Mouse (Mus musculus): ENCODE measurements around the gene Eif2b4. TPM values are rescaled to one million over a fixed set of nuclear protein-coding genes. Genes with fewer than 3 reads are reported as not detected.

Eif2b4 gene
- total RNA-seq, 1 experiment = 76.8 TPM

DNA sequence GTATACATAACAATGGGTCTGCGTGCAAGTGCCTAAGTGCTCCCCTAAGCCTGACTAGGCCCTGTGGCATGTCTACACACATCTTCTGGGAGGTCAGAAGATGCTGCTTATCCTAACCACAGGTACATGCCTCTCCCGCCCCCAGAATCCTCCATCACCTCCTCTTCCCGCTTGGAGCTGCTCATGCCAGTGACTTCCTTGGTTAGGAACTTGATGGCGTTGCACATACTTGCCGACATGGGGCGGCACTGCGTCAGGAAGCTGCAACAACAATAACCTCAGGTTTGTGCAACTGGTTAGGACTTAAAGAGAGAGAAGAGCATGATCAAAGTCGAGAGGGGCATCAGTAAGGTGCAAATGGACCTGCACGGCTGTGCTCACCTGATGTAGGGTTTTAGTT, 3.0 kb downstream of the Eif2b4 start:
- Histone ChIP-seq H3K4me1 (ENCODE audit: control insufficient read depth in 2 of 2, insufficient read depth in 2 of 2, low read length in 2 of 2, poor library complexity in 1 of 2) (peaks cover 6 to 9% of the 10 kb centered on the region in 2 experiments), H3K9ac (ENCODE audit: insufficient read depth, low read depth, low read length, poor library complexity, severe bottlenecking) (no peak overlapping the region), H3K36me3 (ENCODE audit: control insufficient read depth, insufficient read depth, low read length, poor library complexity, severe bottlenecking) (peaks cover 27% of the 10 kb centered on the region), H3K9me3 (ENCODE audit: control insufficient read depth, insufficient read depth, low read depth, low read length) (no peaks in the 10 kb centered on the region), H3K4me3 (ENCODE audit: insufficient read depth in 1 of 2, low read depth in 1 of 2, low read length in 2 of 2, poor library complexity in 1 of 2, severe bottlenecking in 1 of 2) (no peak overlapping the region), H3K27ac (ENCODE audit: insufficient read depth, low read depth, low read length, poor library complexity, severe bottlenecking) (no peak overlapping the region)
- TF ChIP-seq ZNF384 (IDR thresholded peaks at IDR 0.05; ENCODE audit: low read depth, low read length) (no peak), HCFC1 (IDR thresholded peaks at IDR 0.05; ENCODE audit: borderline replicate concordance, insufficient read depth, low read length) (no peak), MAFK (IDR thresholded peaks at IDR 0.05; ENCODE audit: insufficient read depth, low read depth, low read length) (no peak), ZC3H11A (IDR thresholded peaks at IDR 0.05; ENCODE audit: borderline replicate concordance, low read depth, low read length) (no peak), CHD2 (IDR thresholded peaks at IDR 0.05; ENCODE audit: low read depth, low read length) (no peak)
- DNase-seq (ENCODE audit: low read depth, low spot score) = no peak
- in situ Hi-C loops (cut with MboI; ENCODE audit: low sequenced_read_pairs in 2 of 2, unreplicated experiment in 2 of 2) = no loop called here

DNA sequence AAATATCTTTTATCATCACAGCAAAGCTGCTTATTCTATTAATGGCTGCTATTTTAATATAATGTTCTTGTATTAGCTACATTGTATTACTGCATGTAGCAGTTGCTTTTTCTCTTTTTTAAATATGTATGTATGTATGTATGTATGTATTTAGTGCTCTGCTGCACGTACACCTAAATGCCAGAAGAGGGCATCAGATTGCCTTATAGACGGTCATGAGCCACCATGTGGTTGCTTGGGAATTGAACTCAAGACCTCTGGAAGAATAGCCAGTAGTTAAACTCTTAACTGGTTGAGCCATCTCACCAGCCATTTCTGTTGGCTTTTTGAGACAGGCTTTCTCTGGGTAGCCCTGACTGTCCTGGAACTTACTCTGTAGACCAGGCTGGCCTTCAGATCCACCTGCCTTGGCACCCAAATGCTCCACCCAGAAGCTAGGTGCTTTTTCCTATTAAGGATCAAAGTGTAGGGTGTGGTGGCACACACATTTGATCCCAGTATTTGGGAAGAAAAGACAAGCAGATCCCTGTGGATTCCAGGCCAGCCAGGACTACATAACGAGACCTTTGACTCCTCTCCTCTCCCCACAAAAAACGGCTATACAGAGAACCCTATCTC, 4.9 kb downstream of the Eif2b4 start:
- Histone ChIP-seq H3K9me3 (ENCODE audit: control insufficient read depth, insufficient read depth, low read depth, low read length) (no peaks in the 10 kb centered on the region), H3K27ac (ENCODE audit: insufficient read depth, low read depth, low read length, poor library complexity, severe bottlenecking) (no peak overlapping the region), H3K4me1 (ENCODE audit: control insufficient read depth in 2 of 2, insufficient read depth in 2 of 2, low read length in 2 of 2, poor library complexity in 1 of 2) (peaks cover 0 to 2% of the 10 kb centered on the region in 2 experiments; a peak in 2 of 4 replicates), H3K9ac (ENCODE audit: insufficient read depth, low read depth, low read length, poor library complexity, severe bottlenecking) (no peak overlapping the region), H3K4me3 (ENCODE audit: insufficient read depth in 1 of 2, low read depth in 1 of 2, low read length in 2 of 2, poor library complexity in 1 of 2, severe bottlenecking in 1 of 2) (no peak overlapping the region), H3K36me3 (ENCODE audit: control insufficient read depth, insufficient read depth, low read length, poor library complexity, severe bottlenecking) (peaks cover 27% of the 10 kb centered on the region)
- peak; percentile 13 for DNase-seq (ENCODE audit: low read depth, low spot score)
- no peak; the same call in 1 of the 2 replicates for TF ChIP-seq ZC3H11A (IDR thresholded peaks at IDR 0.05; ENCODE audit: borderline replicate concordance, low read depth, low read length)
- TF ChIP-seq MAFK (IDR thresholded peaks at IDR 0.05; ENCODE audit: insufficient read depth, low read depth, low read length) = no peak
- no peak for TF ChIP-seq HCFC1 (IDR thresholded peaks at IDR 0.05; ENCODE audit: borderline replicate concordance, insufficient read depth, low read length)
- no peak for TF ChIP-seq CHD2 (IDR thresholded peaks at IDR 0.05; ENCODE audit: low read depth, low read length)
- TF ChIP-seq ZNF384 (IDR thresholded peaks at IDR 0.05; ENCODE audit: low read depth, low read length) = no peak
- in situ Hi-C loops (cut with MboI; ENCODE audit: low sequenced_read_pairs in 2 of 2, unreplicated experiment in 2 of 2) = no loop called here

DNA sequence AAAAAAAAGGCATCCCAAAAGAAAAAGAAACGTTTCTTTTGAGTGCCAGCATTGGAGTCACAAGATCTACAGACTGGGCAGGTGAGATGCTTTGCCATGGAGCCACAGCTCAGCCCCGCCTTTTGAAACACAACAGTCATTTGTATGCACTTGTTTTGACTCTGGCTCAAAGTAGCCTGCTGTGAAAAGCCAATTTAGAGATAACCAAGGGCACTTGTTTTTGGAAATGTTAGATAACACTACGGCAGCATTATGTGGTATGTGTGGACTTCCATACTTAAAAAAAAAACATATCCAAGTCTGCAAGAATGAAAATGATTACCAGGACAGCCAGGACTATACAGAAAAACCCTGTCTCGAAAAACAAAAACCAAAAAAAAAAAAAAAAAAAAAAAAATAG, 9.6 kb downstream of the Eif2b4 start:
- no peak for DNase-seq (ENCODE audit: low read depth, low spot score)
- Histone ChIP-seq H3K36me3 (ENCODE audit: control insufficient read depth, insufficient read depth, low read length, poor library complexity, severe bottlenecking) (peaks cover 7% of the 10 kb centered on the region), H3K9ac (ENCODE audit: insufficient read depth, low read depth, low read length, poor library complexity, severe bottlenecking) (no peak overlapping the region), H3K9me3 (ENCODE audit: control insufficient read depth, insufficient read depth, low read depth, low read length) (no peaks in the 10 kb centered on the region), H3K27ac (ENCODE audit: insufficient read depth, low read depth, low read length, poor library complexity, severe bottlenecking) (no peak overlapping the region), H3K4me1 (ENCODE audit: control insufficient read depth in 2 of 2, insufficient read depth in 2 of 2, low read length in 2 of 2, poor library complexity in 1 of 2) (peaks cover 2% of the 10 kb centered on the region in 2 experiments; a peak in 2 of 4 replicates), H3K4me3 (ENCODE audit: insufficient read depth in 1 of 2, low read depth in 1 of 2, low read length in 2 of 2, poor library complexity in 1 of 2, severe bottlenecking in 1 of 2) (no peak overlapping the region)
- in situ Hi-C loops (cut with MboI; ENCODE audit: low sequenced_read_pairs in 2 of 2, unreplicated experiment in 2 of 2) = no loop called here
- TF ChIP-seq ZNF384 (IDR thresholded peaks at IDR 0.05; ENCODE audit: low read depth, low read length) (no peak), CHD2 (IDR thresholded peaks at IDR 0.05; ENCODE audit: low read depth, low read length) (no peak), ZC3H11A (IDR thresholded peaks at IDR 0.05; ENCODE audit: borderline replicate concordance, low read depth, low read length) (no peak), HCFC1 (IDR thresholded peaks at IDR 0.05; ENCODE audit: borderline replicate concordance, insufficient read depth, low read length) (no peak), MAFK (IDR thresholded peaks at IDR 0.05; ENCODE audit: insufficient read depth, low read depth, low read length) (no peak)

DNA sequence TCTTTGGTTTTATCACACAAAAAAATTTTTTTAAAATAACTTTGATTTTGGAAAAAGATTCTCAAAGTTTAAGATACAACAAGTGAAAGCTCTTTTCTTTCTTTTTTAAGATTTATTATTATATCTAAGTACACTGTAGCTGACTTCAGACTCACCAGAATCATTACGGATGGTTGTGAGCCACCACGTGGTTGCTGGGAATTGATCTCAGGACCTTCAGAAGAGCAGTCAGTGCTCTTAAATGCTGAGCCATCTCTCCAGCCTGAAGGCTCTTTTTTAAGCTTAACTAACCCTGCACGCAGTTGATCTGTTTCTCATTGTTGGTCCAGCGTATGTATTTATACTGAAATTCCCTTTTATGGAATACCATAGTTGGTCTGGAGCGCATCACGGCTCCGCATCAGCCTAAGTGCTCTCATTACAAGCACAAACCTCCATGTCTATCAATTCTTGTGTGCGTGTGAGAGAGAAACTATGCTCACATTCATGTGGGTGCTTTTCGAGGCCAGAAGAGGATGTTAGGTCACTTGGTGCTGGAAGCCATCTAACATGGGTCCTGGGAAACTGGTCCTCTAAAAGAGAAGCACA, 12.0 kb downstream of the Eif2b4 start:
- no peak for DNase-seq (ENCODE audit: low read depth, low spot score)
- TF ChIP-seq CHD2 (IDR thresholded peaks at IDR 0.05; ENCODE audit: low read depth, low read length) = no peak
- no peak for TF ChIP-seq ZC3H11A (IDR thresholded peaks at IDR 0.05; ENCODE audit: borderline replicate concordance, low read depth, low read length)
- TF ChIP-seq ZNF384 (IDR thresholded peaks at IDR 0.05; ENCODE audit: low read depth, low read length) = no peak
- no peak for TF ChIP-seq MAFK (IDR thresholded peaks at IDR 0.05; ENCODE audit: insufficient read depth, low read depth, low read length)
- no peak for TF ChIP-seq HCFC1 (IDR thresholded peaks at IDR 0.05; ENCODE audit: borderline replicate concordance, insufficient read depth, low read length)
- H3K4me3 ChIP-seq (ENCODE audit: insufficient read depth in 1 of 2, low read depth in 1 of 2, low read length in 2 of 2, poor library complexity in 1 of 2, severe bottlenecking in 1 of 2) = peak overlapping the region in 1 of 2 experiments; percentile 97; a peak in 3 of 4 replicates
- H3K36me3 ChIP-seq (ENCODE audit: control insufficient read depth, insufficient read depth, low read length, poor library complexity, severe bottlenecking) = no peaks in the 10 kb centered on the region; the same call in 1 of the 2 replicates
- peaks cover 2% of the 10 kb centered on the region in 2 experiments; a peak in 2 of 4 replicates for H3K4me1 ChIP-seq (ENCODE audit: control insufficient read depth in 2 of 2, insufficient read depth in 2 of 2, low read length in 2 of 2, poor library complexity in 1 of 2)
- no peaks in the 10 kb centered on the region for H3K9me3 ChIP-seq (ENCODE audit: control insufficient read depth, insufficient read depth, low read depth, low read length)
- H3K27ac ChIP-seq (ENCODE audit: insufficient read depth, low read depth, low read length, poor library complexity, severe bottlenecking) = no peak overlapping the region
- peak overlapping the region; percentile 59; the same call in 1 of the 2 replicates for H3K9ac ChIP-seq (ENCODE audit: insufficient read depth, low read depth, low read length, poor library complexity, severe bottlenecking)
- in situ Hi-C loops (cut with MboI; ENCODE audit: low sequenced_read_pairs in 2 of 2, unreplicated experiment in 2 of 2) = no loop called here

Measured in ES-E14 (cell line).